Mouse (Mus musculus) CH12.LX (cell line): ENCODE measurements around the gene Atl1. TPM values are rescaled to one million over a fixed set of nuclear protein-coding genes. Genes with fewer than 3 reads are reported as not detected.
A peak's percentile ranks its signal among the peaks of the same experiment; 100 is the strongest.

ENCODE experiments used
- DNase-seq: peaks from one replicate; pipeline ENCODE4 v3.0.0-alpha.2; 2013; ENCODE audit errors: extremely low read depth
- H3K27ac ChIP-seq: 2 replicates; pipeline ENCODE4 v1.5.1; 2012; ENCODE audit warnings: low read depth, mild to moderate bottlenecking, control low read depth, moderate library complexity; ENCODE audit not compliant: insufficient read depth
- H3K27me3 ChIP-seq: replicated peaks from 2 replicates; pipeline ENCODE3; 2012; ENCODE audit warnings: inconsistent platforms
- H3K36me3 ChIP-seq, 2 experiments: replicated peaks in 1 of 2; 2 replicates each; pipeline versions ENCODE3 to v1.6.1; 2012; ENCODE audit warnings: inconsistent platforms in 1 of 2, low read length in 1 of 2, mild to moderate bottlenecking in 1 of 2, mixed read lengths in 1 of 2, moderate library complexity in 1 of 2; ENCODE audit not compliant: control insufficient read depth in 1 of 2, insufficient read depth in 1 of 2
- H3K4me1 ChIP-seq, 2 experiments: 2 replicates each; pipeline ENCODE4 v1.6.1; 2012; ENCODE audit warnings: inconsistent platforms in 1 of 2, moderate library complexity in 1 of 2; ENCODE audit not compliant: insufficient read depth in 2 of 2, control insufficient read depth in 1 of 2
- H3K4me2 ChIP-seq: 2 replicates; pipeline ENCODE4 v1.6.1; 2012; ENCODE audit warnings: low read depth, mild to moderate bottlenecking, control low read depth; ENCODE audit not compliant: poor library complexity, insufficient read depth, severe bottlenecking
- H3K4me3 ChIP-seq, 3 experiments: fragments of 150-350 bp in 1 of 3; sonication (generic) in 1 of 3; replicated peaks in 1 of 3; 2 replicates each; pipeline versions ENCODE3 to v1.5.1; 2011 to 2012; ENCODE audit warnings: low read depth in 2 of 3, low read length in 2 of 3, mild to moderate bottlenecking in 2 of 3, moderate library complexity in 2 of 3, control low read depth in 1 of 3, improper control_type of control experiment in 1 of 3, inconsistent platforms in 1 of 3, mixed read lengths in 1 of 3; ENCODE audit not compliant: poor library complexity in 1 of 3
- H3K79me2 ChIP-seq: replicated peaks from 2 replicates; pipeline ENCODE4 v1.6.1; 2012; ENCODE audit warnings: mild to moderate bottlenecking, moderate library complexity; ENCODE audit not compliant: control insufficient read depth, poor library complexity, insufficient read depth, severe bottlenecking; ENCODE audit errors: extremely low read depth
- H3K9ac ChIP-seq: 2 replicates; pipeline ENCODE4 v1.6.1; 2012; ENCODE audit warnings: low read depth, mild to moderate bottlenecking, control low read depth, moderate library complexity; ENCODE audit not compliant: insufficient read depth
- H3K9me3 ChIP-seq: replicated peaks from 2 replicates; pipeline ENCODE3; 2012; ENCODE audit warnings: low read length, inconsistent platforms, mixed read lengths
- BHLHE40 ChIP-seq: IDR thresholded peaks from 2 replicates; pipeline ENCODE4 v1.6.1; 2011; ENCODE audit warnings: mild to moderate bottlenecking, low read depth, low read length, improper control_type of control experiment
- CTCF ChIP-seq, 2 experiments: IDR thresholded peaks in 1 of 2; conservative IDR thresholded peaks in 1 of 2; 2 replicates each; pipeline ENCODE4 v1.5.1; 2011 to 2012; ENCODE audit warnings: low read depth in 2 of 2, low read length in 2 of 2, improper control_type of control experiment in 1 of 2, inconsistent platforms in 1 of 2, mild to moderate bottlenecking in 1 of 2, moderate library complexity in 1 of 2
- E2F4 ChIP-seq: IDR thresholded peaks from 2 replicates; pipeline ENCODE4 v1.6.1; 2011; ENCODE audit warnings: low read depth, low read length, improper control_type of control experiment; ENCODE audit not compliant: insufficient replicate concordance
- ELF1 ChIP-seq: IDR thresholded peaks from 2 replicates; pipeline ENCODE4 v1.6.1; 2014; ENCODE audit warnings: low read depth, mild to moderate bottlenecking, inconsistent platforms, low read length, improper control_type of control experiment
- GABPA ChIP-seq: IDR thresholded peaks from 2 replicates; pipeline ENCODE4 v1.6.1; 2012; ENCODE audit warnings: low read depth, low read length, improper control_type of control experiment, inconsistent platforms; ENCODE audit not compliant: insufficient replicate concordance
- JUN ChIP-seq: IDR thresholded peaks from 2 replicates; pipeline ENCODE4 v1.6.1; 2011; ENCODE audit warnings: low read depth, mild to moderate bottlenecking, low read length, improper control_type of control experiment, moderate library complexity; ENCODE audit not compliant: insufficient read depth
- MAFK ChIP-seq: IDR thresholded peaks from 2 replicates; pipeline ENCODE4 v1.6.1; 2011; ENCODE audit warnings: low read length, improper control_type of control experiment; ENCODE audit not compliant: insufficient replicate concordance
- MAX ChIP-seq: IDR thresholded peaks from 2 replicates; pipeline ENCODE4 v1.6.1; 2011; ENCODE audit warnings: low read length, improper control_type of control experiment
- MEF2A ChIP-seq: IDR thresholded peaks from 2 replicates; pipeline ENCODE4 v1.6.1; 2014; ENCODE audit warnings: low read depth, mild to moderate bottlenecking, inconsistent platforms, low read length, improper control_type of control experiment, borderline replicate concordance
- MXI1 ChIP-seq: IDR thresholded peaks from 2 replicates; pipeline ENCODE4 v1.6.1; 2011; ENCODE audit warnings: mild to moderate bottlenecking, low read depth, low read length, improper control_type of control experiment
- MYC ChIP-seq: IDR thresholded peaks from 2 replicates; pipeline ENCODE4 v1.6.1; 2011; ENCODE audit warnings: low read depth, mild to moderate bottlenecking, improper control_type of control experiment, low read length
- NRF1 ChIP-seq: IDR thresholded peaks from 2 replicates; pipeline ENCODE4 v1.6.1; 2014; ENCODE audit warnings: low read depth, mild to moderate bottlenecking, inconsistent platforms, low read length, improper control_type of control experiment, moderate library complexity
- PAX5 ChIP-seq: IDR thresholded peaks from 2 replicates; pipeline ENCODE4 v1.6.1; 2012; ENCODE audit warnings: low read length, inconsistent platforms, mixed read lengths
- POLR2A ChIP-seq: IDR thresholded peaks from 2 replicates; pipeline ENCODE4 v1.6.1; 2011; ENCODE audit warnings: low read depth, mild to moderate bottlenecking, improper control_type of control experiment, low read length
- RAD21 ChIP-seq: IDR thresholded peaks from 2 replicates; pipeline ENCODE4 v1.6.1; 2011; ENCODE audit warnings: low read depth, mild to moderate bottlenecking, low read length, improper control_type of control experiment, moderate library complexity
- SMC3 ChIP-seq: IDR thresholded peaks from 2 replicates; pipeline ENCODE4 v1.6.1; 2011; ENCODE audit warnings: low read depth, low read length, improper control_type of control experiment
- ZC3H11A ChIP-seq: IDR thresholded peaks from 2 replicates; pipeline ENCODE4 v1.6.1; 2012; ENCODE audit warnings: low read depth, mild to moderate bottlenecking, inconsistent platforms, low read length, improper control_type of control experiment
- ZNF384 ChIP-seq: IDR thresholded peaks from 2 replicates; pipeline ENCODE4 v1.6.1; 2012; ENCODE audit warnings: low read depth, low read length, improper control_type of control experiment, inconsistent platforms
- dilution Hi-C: fragments of 300-500 bp; cut with MboI; formaldehyde crosslinking; loops from 2 replicates; pipeline ENCODE4 v1.14.3; 2020; ENCODE audit warnings: low sequenced_read_pairs; ENCODE audit not compliant: extremely low pct_unique_long_range_greater_than_20kb, extremely low pct_ligation_motif_present
- in situ Hi-C: fragments of 300-500 bp; cut with MboI; formaldehyde crosslinking; loops from 3 replicates; pipeline ENCODE4 v1.14.3; 2019; ENCODE audit warnings: low sequenced_read_pairs, low pct_ligation_motif_present, low pct_unique_long_range_greater_than_20kb, mixed read lengths
- polyA plus RNA-seq: library from polyadenylated mRNA; unstranded; fragments of >175 nt; gene quantifications from 2 replicates; pipeline ENCODE4 v1.2.1, GENCODE M21; 2012; ENCODE audit warnings: low read depth; ENCODE audit not compliant: insufficient read length
- total RNA-seq, 2 experiments: library from RNA; depleted of rRNA; stranded (reverse); fragments of 300-350 nt in 1 of 2; fragments of >200 nt in 1 of 2; gene quantifications; 2 replicates each; pipeline ENCODE4 v1.2.3; 2012 to 2014

Gene Atl1
- total and polyA plus RNA-seq, 3 experiments: 0.51 to 0.74 (median 0.64) TPM

DNA sequence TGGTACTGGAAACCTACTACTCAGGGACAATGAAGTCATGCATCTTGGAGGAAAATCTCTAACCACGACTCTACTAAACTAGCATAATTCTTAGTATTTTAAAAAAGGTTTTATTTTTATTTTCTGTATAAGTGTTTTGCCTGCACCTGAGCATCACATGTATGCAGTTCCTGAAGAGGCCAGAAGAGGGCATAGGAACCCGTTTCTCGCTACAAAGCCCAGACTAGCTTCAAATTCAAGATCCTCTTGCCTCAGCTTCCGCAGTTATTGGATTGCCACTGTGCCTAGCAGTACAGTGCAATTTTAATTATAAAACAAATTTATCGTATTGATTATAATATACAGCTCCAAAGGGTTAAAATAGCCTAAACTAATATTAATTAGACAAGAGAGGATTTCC lies 31.6 kb downstream of the Atl1 start:
- Histone ChIP-seq H3K9me3 (no peaks in the 10 kb centered on the region), H3K79me2 (no peaks in the 10 kb centered on the region), H3K27me3 (no peaks in the 10 kb centered on the region), H3K4me1 (no peaks in the 10 kb centered on the region; a peak in 1 of 4 replicates), H3K4me3 (no peak overlapping the region), H3K27ac (no peak overlapping the region), H3K9ac (no peak overlapping the region), H3K4me2 (no peak overlapping the region), H3K36me3 (peaks cover 0 to 4% of the 10 kb centered on the region in 2 experiments)
- in situ Hi-C loops (no loop called here), dilution Hi-C loops (no loop called here)
- DNase-seq: peak; percentile 61
- TF ChIP-seq PAX5 (no peak), CTCF (conservative IDR thresholded peaks at IDR 0.05 in 1 of 2, IDR thresholded peaks at IDR 0.05 in 1 of 2; ENCODE audit: low read depth in 2 of 2, low read length in 2 of 2) (peak; percentile 73 to 80), ELF1 (no peak), JUN (no peak), RAD21 (peak; percentile 68), MAFK (0 out of 2 replicates have a peak, but pooled peaks have one; percentile 13), ZC3H11A (peak; percentile 38), MXI1 (no peak), E2F4 (no peak), BHLHE40 (peak; percentile 41; the same call in 1 of the 2 replicates), SMC3 (peak; percentile 74), MYC (no peak)

GRCm38 (mm10) chr12:69926716-69927115 lies 34.3 kb downstream of the Atl1 start:
- TF ChIP-seq MEF2A: no peak
- no peak for TF ChIP-seq NRF1
- TF ChIP-seq BHLHE40: no peak
- no peak for TF ChIP-seq MAX
- no peak for TF ChIP-seq POLR2A
- no peak for TF ChIP-seq GABPA
- TF ChIP-seq ZNF384: no peak
- Histone ChIP-seq H3K4me2 (no peak overlapping the region), H3K79me2 (no peaks in the 10 kb centered on the region), H3K36me3 (peaks cover 0 to 4% of the 10 kb centered on the region in 2 experiments), H3K9ac (no peak overlapping the region), H3K27me3 (no peaks in the 10 kb centered on the region), H3K4me1 (no peaks in the 10 kb centered on the region; a peak in 1 of 4 replicates), H3K9me3 (no peaks in the 10 kb centered on the region), H3K4me3 (no peak overlapping the region), H3K27ac (no peak overlapping the region)
- in situ Hi-C loops: no loop called here
- dilution Hi-C loops: no loop called here
- DNase-seq: no peak
